Mouse (Mus musculus): Measurements from ENCODE around the gene Ehbp1. TPM values are rescaled to one million over a fixed set of nuclear protein-coding genes. Genes with fewer than 3 reads are reported as not detected.

Gene Ehbp1
- polyA plus RNA-seq, 1 experiment from 2014 or later: 6.7 TPM

DNA sequence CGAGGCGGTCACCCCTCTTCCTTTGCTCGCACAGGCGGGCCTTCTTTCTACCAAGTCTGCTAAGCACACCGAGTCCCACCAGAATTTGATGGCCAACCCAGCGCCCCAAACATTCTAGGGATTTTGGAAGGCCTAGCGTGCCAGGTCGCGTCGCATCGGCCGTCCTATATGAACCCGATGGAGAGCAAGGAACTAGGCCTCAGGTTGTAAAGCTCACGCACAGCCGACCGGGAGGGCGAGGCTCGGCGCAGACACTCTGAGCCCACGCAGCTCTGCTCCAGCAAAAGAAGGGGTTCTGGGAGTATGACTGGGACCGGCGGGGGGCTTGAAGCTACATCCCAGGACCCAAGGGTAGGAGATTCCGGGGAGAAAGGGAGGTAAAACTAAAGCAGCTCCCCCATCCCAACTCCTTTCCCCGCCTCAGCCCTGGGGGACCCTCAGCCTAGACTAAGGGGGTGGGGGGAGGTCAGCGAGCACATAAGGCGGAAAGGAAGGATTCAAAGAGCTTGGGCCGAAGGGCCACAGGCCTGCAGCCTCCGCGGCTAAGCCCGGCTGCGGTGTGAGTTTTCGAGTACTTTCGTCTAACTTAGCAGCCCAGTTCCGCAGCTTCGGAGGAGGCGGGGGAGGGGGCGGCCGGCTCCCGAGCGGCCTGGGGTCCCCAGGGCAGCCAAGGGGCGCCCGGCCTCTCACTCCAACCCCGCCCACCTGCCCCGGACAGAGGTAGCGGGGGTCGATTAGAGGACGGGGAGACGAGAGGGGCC lies 341.6 kb downstream of the Ehbp1 start:
- WGBS: 2% methylated on average over 48 of the region's 48 CpGs
- H3K27ac ChIP-seq (replicated peaks): peak overlapping the region; percentile 77

DNA sequence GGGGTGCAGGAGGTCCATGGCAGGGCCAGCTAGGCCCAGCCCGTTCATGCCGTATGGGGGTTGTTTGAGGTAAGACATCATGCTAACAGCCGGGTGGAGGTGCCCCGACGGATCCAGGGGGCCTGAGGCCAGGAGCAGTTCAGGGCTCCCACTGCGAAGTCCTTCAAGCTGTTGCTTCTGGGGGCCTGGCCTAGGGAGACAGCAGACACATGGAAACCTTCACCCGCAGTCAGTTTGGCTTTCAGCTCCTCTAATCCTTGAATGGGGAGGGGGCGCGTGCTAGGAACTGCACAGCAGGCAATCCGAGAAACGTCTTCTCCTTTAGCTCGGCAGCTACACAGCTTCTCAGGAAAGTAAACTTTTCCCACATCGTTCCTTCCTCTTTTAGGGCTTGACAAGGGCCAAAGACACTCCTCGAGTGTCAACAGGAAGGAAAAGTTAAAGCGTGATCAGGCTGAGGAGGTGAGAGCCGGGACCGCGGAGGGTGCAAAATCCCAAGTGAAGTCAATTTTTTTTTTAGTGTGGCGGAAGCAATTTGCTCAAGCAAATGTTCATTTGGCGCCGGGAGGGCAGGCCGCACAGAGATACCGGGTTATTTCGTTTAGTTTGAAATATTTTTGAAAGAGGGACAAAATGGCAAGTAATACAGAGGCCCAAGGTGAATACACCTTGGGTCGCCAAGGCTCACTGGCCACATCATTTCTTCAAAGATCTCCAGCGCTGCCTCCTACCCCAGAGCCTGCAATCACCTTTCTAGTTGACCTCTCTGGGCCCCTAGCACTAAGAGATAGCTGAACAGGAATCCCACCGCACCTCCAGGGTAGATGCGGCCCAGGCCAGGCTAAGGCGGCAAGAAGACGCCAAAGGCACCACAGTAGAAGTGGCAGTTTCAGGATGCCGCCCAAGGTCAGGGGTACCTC lies 342.4 kb downstream of the Ehbp1 start:
- peaks cover 62% of the 10 kb centered on the region for H3K4me1 ChIP-seq
- H3K27ac ChIP-seq (replicated peaks): peak overlapping the region; percentile 77; the same call in 1 of the 2 replicates
- peak; percentile 65 for DNase-seq (ENCODE audit: low spot score)
- no peaks in the 10 kb centered on the region for H3K36me3 ChIP-seq (replicated peaks)
- WGBS: 2% methylated on average over 31 of the region's 31 CpGs
- no peaks in the 10 kb centered on the region for H3K9me3 ChIP-seq
- H3K27me3 ChIP-seq (replicated peaks; ENCODE audit: low read depth, poor library complexity, severe bottlenecking): peaks cover 100% of the 10 kb centered on the region
- H3K4me3 ChIP-seq: peak overlapping the region; percentile 73

More for the DNA sequence above, 341.6 kb downstream of the Ehbp1 start:
- peaks cover 100% of the 10 kb centered on the region for H3K27me3 ChIP-seq (replicated peaks; ENCODE audit: low read depth, poor library complexity, severe bottlenecking)
- peak overlapping the region; percentile 73 for H3K4me3 ChIP-seq
- H3K9me3 ChIP-seq: no peaks in the 10 kb centered on the region
- H3K4me1 ChIP-seq: peaks cover 67% of the 10 kb centered on the region
- no peaks in the 10 kb centered on the region for H3K36me3 ChIP-seq (replicated peaks)
- DNase-seq (ENCODE audit: low spot score): peak; percentile 65

DNA sequence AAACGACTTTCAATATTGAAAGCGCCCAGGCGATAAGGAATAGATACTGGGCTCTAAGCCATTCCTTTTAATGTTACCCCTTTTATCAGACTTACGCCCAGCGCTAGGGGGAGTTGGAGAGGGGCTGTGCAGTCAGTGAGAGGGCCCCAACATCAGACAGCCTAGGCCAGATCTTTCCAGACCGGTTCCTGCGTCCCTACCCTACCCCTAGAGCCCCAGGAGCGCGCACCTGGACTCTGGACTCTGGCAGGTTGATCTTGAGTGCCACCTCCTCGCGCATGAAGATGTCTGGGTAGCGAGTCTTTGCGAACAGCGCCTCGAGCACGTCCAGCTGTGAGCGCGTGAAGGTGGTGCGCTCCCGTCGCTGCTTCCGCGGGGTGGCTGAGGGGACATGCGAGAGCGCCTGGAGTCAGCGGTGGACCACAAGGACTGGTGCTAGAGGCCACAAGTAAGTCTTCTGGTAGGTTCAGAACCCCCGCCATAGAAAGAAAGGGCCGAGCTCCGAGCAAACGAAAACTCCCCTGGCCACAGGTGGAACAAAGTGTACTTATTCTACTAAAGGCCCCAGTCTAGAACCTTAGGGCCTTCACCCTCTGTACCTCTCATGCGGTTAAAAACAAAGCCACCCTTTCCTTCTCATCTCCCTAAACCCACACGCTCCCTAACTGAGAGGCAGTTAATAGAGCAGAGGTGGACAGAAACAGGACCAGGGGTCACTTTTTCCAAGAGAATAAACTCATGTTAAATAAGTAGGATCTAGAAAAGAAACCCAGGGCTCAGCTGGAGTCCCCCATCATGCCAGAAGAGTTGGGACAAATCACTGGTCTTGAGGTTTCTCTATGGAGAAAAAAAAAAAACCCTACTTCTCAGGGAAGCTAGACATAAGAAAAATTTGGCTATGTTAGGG lies 343.7 kb downstream of the Ehbp1 start:
- 5% methylated on average over 32 of the region's 32 CpGs for WGBS
- H3K4me3 ChIP-seq: peak overlapping the region; percentile 73
- peak; percentile 61 for DNase-seq (ENCODE audit: low spot score)
- H3K36me3 ChIP-seq (replicated peaks): no peaks in the 10 kb centered on the region
- peak overlapping the region; percentile 44; the same call in 1 of the 2 replicates for H3K27ac ChIP-seq (replicated peaks)
- H3K27me3 ChIP-seq (replicated peaks; ENCODE audit: low read depth, poor library complexity, severe bottlenecking): peaks cover 100% of the 10 kb centered on the region
- peaks cover 52% of the 10 kb centered on the region for H3K4me1 ChIP-seq
- no peaks in the 10 kb centered on the region for H3K9me3 ChIP-seq

DNA sequence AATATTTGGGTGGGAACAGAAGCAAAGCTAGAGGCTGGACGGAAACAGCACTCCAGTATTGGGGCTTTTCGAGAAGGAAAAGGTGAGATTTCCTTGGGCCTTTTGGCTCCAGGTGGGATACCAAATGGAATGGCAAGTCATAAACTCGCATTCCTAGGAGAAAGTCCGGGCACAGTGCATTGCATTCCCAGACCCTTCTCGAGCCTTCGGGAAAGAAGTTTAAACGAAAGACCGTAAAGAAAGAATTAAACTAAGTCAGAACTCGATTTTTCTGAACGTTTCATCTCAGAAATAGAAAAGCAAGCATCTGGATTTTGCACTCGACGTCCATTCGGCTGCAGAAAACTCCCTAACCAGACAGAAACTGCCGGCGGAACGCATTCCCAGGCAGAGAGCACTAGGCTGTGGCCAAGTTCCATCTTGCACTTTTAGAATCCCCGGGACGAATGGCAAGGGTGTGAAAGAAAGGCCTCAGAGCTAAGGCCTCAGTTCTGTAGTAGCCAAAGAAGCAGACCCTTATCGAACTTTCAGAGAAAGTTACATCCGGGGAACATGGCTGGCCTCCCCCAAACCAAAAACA lies 344.4 kb downstream of the Ehbp1 start:
- Histone ChIP-seq H3K27ac (replicated peaks) (0 out of 2 replicates have a peak overlapping the region, but pooled peaks have one; percentile 11), H3K27me3 (replicated peaks; ENCODE audit: low read depth, poor library complexity, severe bottlenecking) (peaks cover 100% of the 10 kb centered on the region), H3K4me1 (peaks cover 52% of the 10 kb centered on the region), H3K9me3 (peaks cover 3% of the 10 kb centered on the region; the same call in 1 of the 2 replicates), H3K4me3 (peak overlapping the region; percentile 73), H3K36me3 (replicated peaks) (no peaks in the 10 kb centered on the region)
- 3% methylated on average over 20 of the region's 20 CpGs for WGBS
- DNase-seq (ENCODE audit: low spot score): no peak

DNA sequence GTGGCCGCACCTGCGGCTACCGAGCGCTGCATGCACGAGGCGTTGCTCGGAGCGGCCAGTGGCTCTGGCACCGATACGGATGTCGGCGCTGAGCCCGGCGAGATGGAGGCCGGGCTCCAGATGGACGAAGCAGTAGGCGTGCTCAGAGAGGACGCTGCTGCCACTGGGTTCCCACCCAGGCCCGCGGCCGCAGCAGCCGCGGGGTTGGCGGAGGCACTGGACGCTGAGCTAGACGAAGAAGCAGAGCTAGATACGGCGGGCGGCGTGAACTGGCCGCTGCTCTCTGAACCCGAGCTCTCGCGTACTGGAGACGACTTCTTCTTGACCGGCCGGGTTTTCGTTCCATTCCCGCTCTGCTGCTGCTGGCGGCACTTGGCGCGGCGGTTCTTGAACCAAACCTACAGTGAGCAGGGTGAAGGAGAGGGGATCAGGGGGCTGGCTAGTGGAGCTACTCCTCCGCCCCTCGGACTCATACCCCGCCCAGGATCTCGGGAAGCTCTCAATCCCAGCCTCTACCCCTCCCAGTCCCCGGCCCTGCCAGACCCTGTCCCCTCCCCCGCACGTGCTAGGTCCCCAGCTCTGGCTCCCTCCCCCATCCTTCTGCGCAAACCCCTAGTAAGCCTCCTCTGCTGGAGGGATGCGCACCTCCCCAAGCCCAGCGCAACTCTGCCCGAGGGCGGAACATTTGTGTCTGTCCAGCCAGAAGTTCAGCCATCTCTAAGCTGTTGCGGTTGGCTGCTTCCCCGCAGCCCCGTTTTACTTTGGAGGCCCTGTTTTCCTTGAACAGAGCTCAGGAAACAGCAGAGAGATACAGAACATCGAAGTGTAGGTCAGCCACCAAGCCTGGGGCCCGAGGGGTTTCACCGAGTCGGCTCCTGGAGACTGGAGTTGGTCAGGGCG lies 345.2 kb downstream of the Ehbp1 start:
- Histone ChIP-seq H3K27ac (replicated peaks) (peak overlapping the region; percentile 11; the same call in 1 of the 2 replicates), H3K36me3 (replicated peaks) (no peaks in the 10 kb centered on the region), H3K27me3 (replicated peaks; ENCODE audit: low read depth, poor library complexity, severe bottlenecking) (peaks cover 100% of the 10 kb centered on the region), H3K9me3 (peaks cover 3% of the 10 kb centered on the region; the same call in 1 of the 2 replicates), H3K4me3 (peak overlapping the region; percentile 73), H3K4me1 (peaks cover 45% of the 10 kb centered on the region)
- WGBS: under 1% methylated on average over 63 of the region's 63 CpGs
- DNase-seq (ENCODE audit: low spot score): peak; percentile 74

DNA sequence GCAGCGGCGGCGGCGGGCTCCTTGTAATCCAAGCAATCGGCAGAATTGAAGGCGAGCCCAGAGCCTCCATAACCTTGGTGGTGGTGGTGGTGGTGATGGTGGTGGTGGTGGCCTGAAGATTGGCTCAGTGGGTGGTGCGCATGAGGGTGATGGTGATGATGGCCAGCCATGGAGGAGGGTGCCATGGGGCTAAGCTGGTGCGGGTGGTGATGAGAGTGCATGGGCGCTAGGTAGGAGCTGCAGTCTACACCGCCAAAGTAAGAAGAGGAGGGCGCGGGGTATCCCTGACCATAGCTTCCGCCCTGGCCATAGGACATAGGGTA lies 345.8 kb downstream of the Ehbp1 start:
- WGBS: 8% methylated on average over 13 of the region's 13 CpGs
- Histone ChIP-seq H3K36me3 (replicated peaks) (no peaks in the 10 kb centered on the region), H3K9me3 (peaks cover 3% of the 10 kb centered on the region; the same call in 1 of the 2 replicates), H3K27me3 (replicated peaks; ENCODE audit: low read depth, poor library complexity, severe bottlenecking) (peaks cover 100% of the 10 kb centered on the region), H3K27ac (replicated peaks) (peak overlapping the region; percentile 11; the same call in 1 of the 2 replicates), H3K4me1 (peaks cover 39% of the 10 kb centered on the region), H3K4me3 (peak overlapping the region; percentile 73)
- no peak for DNase-seq (ENCODE audit: low spot score)

DNA sequence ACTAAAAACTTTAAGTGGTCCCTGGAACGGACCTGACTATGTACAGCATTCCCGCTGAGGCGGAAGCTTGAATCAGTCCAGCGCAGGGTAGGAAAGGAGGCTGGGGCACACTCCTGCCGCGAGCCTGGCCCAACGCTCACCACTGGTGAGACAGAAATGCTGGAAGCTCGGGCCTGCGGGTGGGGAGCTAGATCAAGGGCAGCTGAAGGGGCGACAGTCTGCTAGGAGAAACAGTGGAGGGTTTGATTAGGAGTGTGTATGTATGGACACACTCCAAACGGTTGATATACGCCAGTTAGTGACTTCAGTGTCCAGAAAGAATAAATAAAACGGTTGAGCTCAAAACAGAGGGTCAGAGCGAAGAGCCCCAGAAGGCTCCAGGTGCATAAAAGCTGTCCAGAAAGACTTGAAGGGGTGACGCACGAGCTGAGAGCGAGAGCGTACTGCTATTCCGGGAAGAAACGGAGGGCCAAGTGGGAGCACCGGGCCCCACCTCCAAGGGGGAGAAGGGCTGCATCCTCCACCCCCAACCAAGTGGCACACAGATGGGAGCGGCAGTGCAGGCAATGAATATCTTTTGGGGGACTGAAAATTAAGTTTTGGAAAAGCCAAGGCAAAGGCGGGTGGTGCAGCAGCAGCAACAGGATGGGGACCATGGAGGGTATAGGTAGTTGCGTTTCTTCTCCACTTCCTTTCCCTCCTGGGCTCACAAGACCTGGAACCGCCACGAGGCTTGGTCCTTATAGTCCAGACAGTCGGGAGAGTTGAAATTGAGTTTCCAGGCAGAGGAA lies 346.4 kb downstream of the Ehbp1 start:
- Histone ChIP-seq H3K9me3 (peaks cover 3% of the 10 kb centered on the region; the same call in 1 of the 2 replicates), H3K27me3 (replicated peaks; ENCODE audit: low read depth, poor library complexity, severe bottlenecking) (peaks cover 100% of the 10 kb centered on the region), H3K4me1 (peaks cover 33% of the 10 kb centered on the region), H3K36me3 (replicated peaks) (no peaks in the 10 kb centered on the region), H3K27ac (replicated peaks) (peak overlapping the region; percentile 11; the same call in 1 of the 2 replicates), H3K4me3 (peak overlapping the region; percentile 73)
- WGBS: 6% methylated on average over 27 of the region's 27 CpGs
- DNase-seq (ENCODE audit: low spot score): peak; percentile 62

DNA sequence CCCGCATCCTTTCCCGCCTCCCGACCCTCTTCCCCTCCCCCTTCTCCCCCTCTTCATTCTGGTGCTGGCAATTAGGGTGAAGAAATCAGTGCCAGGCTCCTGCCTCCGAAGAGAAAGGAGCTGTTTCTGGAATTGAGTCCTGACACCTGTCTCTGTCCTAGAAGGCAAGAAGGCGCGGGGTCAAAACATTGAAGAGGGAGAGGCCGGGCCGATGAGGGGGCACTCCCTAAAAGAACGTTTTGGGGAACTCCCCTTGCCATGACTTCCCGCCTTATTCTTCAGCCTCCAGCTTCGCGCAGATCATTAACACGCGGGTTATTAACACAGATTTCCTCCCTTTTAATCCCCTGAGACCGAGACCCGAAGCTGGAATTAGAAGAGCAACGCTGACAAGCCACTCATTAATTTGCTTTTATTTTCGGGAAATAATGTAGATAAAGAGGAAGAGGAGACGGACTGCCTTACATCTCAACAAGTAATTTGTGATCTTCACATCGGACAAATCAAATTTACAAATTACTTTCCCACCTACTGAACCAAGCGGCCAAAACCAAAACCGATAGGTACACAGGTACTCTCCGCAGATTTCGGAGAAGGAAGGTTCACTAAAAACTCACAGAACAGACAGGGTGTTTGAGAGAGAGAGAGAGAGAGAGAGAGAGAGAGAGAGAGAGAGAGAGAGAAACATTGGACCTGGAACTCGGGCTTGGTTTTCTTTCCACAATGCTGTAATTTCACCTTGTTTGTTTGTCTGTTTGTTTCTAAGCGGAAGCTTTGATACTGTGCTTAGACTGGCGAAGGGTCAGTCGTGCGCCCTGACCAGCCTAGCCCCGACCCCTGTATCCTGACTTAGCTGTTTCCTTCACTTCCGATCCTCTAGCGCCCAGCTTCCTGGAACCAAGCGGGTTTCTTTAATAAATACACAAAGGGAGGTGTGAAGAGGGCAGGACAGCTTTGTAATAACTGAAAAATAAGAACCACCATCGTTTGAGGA lies 347.4 kb downstream of the Ehbp1 start:
- Histone ChIP-seq H3K4me1 (peaks cover 27% of the 10 kb centered on the region), H3K9me3 (peaks cover 3% of the 10 kb centered on the region; the same call in 1 of the 2 replicates), H3K27me3 (replicated peaks; ENCODE audit: low read depth, poor library complexity, severe bottlenecking) (peaks cover 100% of the 10 kb centered on the region), H3K36me3 (replicated peaks) (no peaks in the 10 kb centered on the region), H3K4me3 (peak overlapping the region; percentile 73; the same call in 1 of the 2 replicates), H3K27ac (replicated peaks) (no peak overlapping the region)
- peak; percentile 50 for DNase-seq (ENCODE audit: low spot score)
- WGBS: 2% methylated on average over 34 of the region's 34 CpGs

- H3K4me3 ChIP-seq: peak overlapping the region; percentile 42
- DNase-seq (ENCODE audit: low spot score): peak; percentile 69
- WGBS: 1% methylated on average over 47 of the region's 47 CpGs
- peaks cover 3% of the 10 kb centered on the region; the same call in 1 of the 2 replicates for H3K9me3 ChIP-seq
- H3K27me3 ChIP-seq (replicated peaks; ENCODE audit: low read depth, poor library complexity, severe bottlenecking): peaks cover 100% of the 10 kb centered on the region
- peaks cover 27% of the 10 kb centered on the region for H3K4me1 ChIP-seq
- H3K36me3 ChIP-seq (replicated peaks): no peaks in the 10 kb centered on the region
- H3K27ac ChIP-seq (replicated peaks): peak overlapping the region; percentile 26
Measured at GRCm38 (mm10) chr11:21993597-21994376, 348.3 kb downstream of the Ehbp1 start.
